Mouse (Mus musculus): ENCODE measurements at regions not wholly inside any gene's neighbourhood (a gene's known extent, or its start where the extent isn't known, plus 50 kb on each side); places are given as distances from the start of the nearest gene placed in this dataset.

DNA sequence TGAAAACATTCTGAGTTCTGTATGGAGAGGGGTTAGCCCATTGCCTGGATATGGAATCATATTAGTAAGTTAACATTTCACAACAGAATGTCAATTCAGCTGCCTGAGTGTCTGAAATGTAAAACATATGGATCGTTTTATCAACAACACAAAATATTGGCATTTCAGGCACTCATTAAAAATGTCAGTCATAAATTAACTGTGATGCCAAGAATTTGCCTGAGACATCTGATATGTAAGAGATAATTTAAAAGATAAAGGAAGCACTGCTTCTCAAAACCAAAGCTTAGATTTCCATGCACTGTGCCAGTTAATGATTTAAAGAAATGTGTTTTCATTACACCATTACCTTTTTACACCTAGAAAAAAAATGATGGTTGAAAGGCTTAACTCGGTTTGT, 887.6 kb downstream of the Pcdh18 start:
- TF ChIP-seq CTCF (IDR thresholded peaks at IDR 0.05; ENCODE audit: low read depth), result no peak
- no peak for TF ChIP-seq EP300 (IDR thresholded peaks at IDR 0.05; ENCODE audit: low read depth)
